Mouse (Mus musculus) monocyte, adult 59 days (primary cell): Measurements from ENCODE around the gene Bcl11b. TPM values are rescaled to one million over a fixed set of nuclear protein-coding genes. Genes with fewer than 3 reads are reported as not detected.

Experiments used
- total RNA-seq, 2 experiments: library from RNA; stranded (reverse); gene quantifications; one replicate each; pipeline ENCODE4 v1.2.4; 2023

Gene Bcl11b
- 1 to 10 TPM in 1 of 2 experiments, under 1 TPM in 1; 0.79 to 1.0 TPM for total RNA-seq

GRCm38 (mm10) chr12:108003483-108003882 lies at the start of gene Bcl11b:
Gene Bcl11b (minus strand): TSS chr12:108003602.

Other genes starting within 250 kb of the Bcl11b start
- gene Setd3, start 175.7 kb upstream of the Bcl11b start, total RNA-seq, result 10 to 100 TPM; 62.9 to 63.8 TPM
- gene Ccnk, start 176.0 kb upstream of the Bcl11b start, total RNA-seq, result 10 to 100 TPM; 66.6 to 68.2 TPM